Mouse (Mus musculus) erythroblast, adult 5-6 weeks (primary cell): ENCODE data around the gene Matn1. TPM values are rescaled to one million over a fixed set of nuclear protein-coding genes. Genes with fewer than 3 reads are reported as not detected.

Experiments
- ATAC-seq: replicated peaks from 2 replicates; pipeline ENCODE4 v1.8.0; 2016; ENCODE audit warnings: moderate number of reproducible peaks, mild to moderate bottlenecking, moderate TSS enrichment, inconsistent platforms; ENCODE audit not compliant: poor library complexity, low FRiP score, severe bottlenecking
- total RNA-seq, 2 experiments: library from RNA; stranded (forward) in 1 of 2; stranded (reverse) in 1 of 2; fragments of 150-400 nt in 1 of 2; fragments of 200-764, 138-1000 nt in 1 of 2; gene quantifications; 2 replicates each; pipeline versions ENCODE4 v1.2.3 to v1.2.4; 2015 to 2017; ENCODE audit warnings: low replicate concordance in 2 of 2

The Matn1 gene
- not detected in 2 replicates for total RNA-seq (2015; ENCODE audit: low replicate concordance)
- not detected in 2 replicates for total RNA-seq (2017; ENCODE audit: low replicate concordance)

GRCm38 (mm10) chr4:130944112-130944511, at the start of gene Matn1:
TSS of gene Matn1 (plus strand) at chr4:130944385.
- no peak for ATAC-seq

- no peak for ATAC-seq
These were observed 48.5 kb upstream of the Matn1 start for GRCm38 (mm10) chr4:130895701-130896100.

- ATAC-seq: 0 out of 2 replicates have a peak, but pooled peaks have one; percentile 47
These were observed 47.8 kb upstream of the Matn1 start for GRCm38 (mm10) chr4:130896372-130896771.

- ATAC-seq: no peak
These were observed 44.8 kb upstream of the Matn1 start for GRCm38 (mm10) chr4:130899383-130899781.

GRCm38 (mm10) chr4:130899782-130900427, 44.3 kb upstream of the Matn1 start:
- no peak for ATAC-seq

GRCm38 (mm10) chr4:130900746-130901145, 43.4 kb upstream of the Matn1 start:
- no peak for ATAC-seq

GRCm38 (mm10) chr4:130902289-130902781, 41.9 kb upstream of the Matn1 start:
- ATAC-seq: no peak

GRCm38 (mm10) chr4:130905025-130905424, 39.2 kb upstream of the Matn1 start:
- no peak for ATAC-seq

- ATAC-seq: no peak
These were observed 38.3 kb upstream of the Matn1 start for GRCm38 (mm10) chr4:130905882-130906281.

GRCm38 (mm10) chr4:130906296-130906695, 37.9 kb upstream of the Matn1 start:
- no peak for ATAC-seq

- ATAC-seq: no peak
These were observed 36.8 kb upstream of the Matn1 start for GRCm38 (mm10) chr4:130907200-130908069.

- ATAC-seq: no peak
These were observed 36.1 kb upstream of the Matn1 start for GRCm38 (mm10) chr4:130908133-130908532.

- no peak for ATAC-seq
These were observed 34.9 kb upstream of the Matn1 start for GRCm38 (mm10) chr4:130909167-130909874.

- no peak for ATAC-seq
These were observed 33.5 kb upstream of the Matn1 start for GRCm38 (mm10) chr4:130910666-130911065.

GRCm38 (mm10) chr4:130912626-130913025, 31.6 kb upstream of the Matn1 start:
- no peak for ATAC-seq

- no peak for ATAC-seq
These were observed 31.1 kb upstream of the Matn1 start, which contains the start of gene Laptm5 for GRCm38 (mm10) chr4:130913077-130913476. TSS of gene Laptm5 (plus strand) at chr4:130913125.

GRCm38 (mm10) chr4:130913511-130913910, 30.7 kb upstream of the Matn1 start:
- ATAC-seq: no peak

GRCm38 (mm10) chr4:130914011-130914410, 30.2 kb upstream of the Matn1 start:
- no peak for ATAC-seq

- ATAC-seq: no peak
These were observed 29.7 kb upstream of the Matn1 start for GRCm38 (mm10) chr4:130914527-130914926.

- no peak for ATAC-seq
These were observed 29.0 kb upstream of the Matn1 start for GRCm38 (mm10) chr4:130915006-130915667.
